Mouse (Mus musculus): ENCODE data around the gene Ctcfl.

GRCm38 (mm10) chr2:173073666-173074065, 45.7 kb downstream of the Ctcfl start:
- no peak for TF ChIP-seq CTCF (IDR thresholded peaks at IDR 0.05; ENCODE audit: low read depth)
- no peak for TF ChIP-seq EP300 (IDR thresholded peaks at IDR 0.05; ENCODE audit: low read depth)
